Mouse (Mus musculus) liver, postnatal 0 days (tissue): ENCODE data around the gene Rln3. TPM values are rescaled to one million over a fixed set of nuclear protein-coding genes. Genes with fewer than 3 reads are reported as not detected.
"Not testable (repeated sequence)": the region's sequence is repeated elsewhere in the genome, so short reads cannot be mapped to it uniquely, and the experiment has no call there.

Source experiments
- ATAC-seq: fragments of 200-750 bp; cut with Nextera tagmentation; 2 replicates; pipeline ENCODE4 v1.8.0; 2017; ENCODE audit warnings: mild to moderate bottlenecking, moderate library complexity
- DNase-seq: peaks from one replicate; pipeline ENCODE4 v3.0.0-alpha.2; 2016
- H3K27ac ChIP-seq: fragments of 300-500 bp; sonication (generic); 2 replicates; pipeline ENCODE4 v1.5.1; 2014; ENCODE audit warnings: antibody characterized with exemption, moderate library complexity, mild to moderate bottlenecking, low read depth
- H3K27me3 ChIP-seq: fragments of 300-500 bp; sonication (generic); 2 replicates; pipeline ENCODE4 v1.6.1; 2014; ENCODE audit warnings: low read length, control low read depth, mixed read lengths; ENCODE audit not compliant: insufficient read depth
- H3K36me3 ChIP-seq: fragments of 300-500 bp; sonication (generic); replicated peaks from 2 replicates; pipeline ENCODE4 v1.6.1; 2014; ENCODE audit warnings: mild to moderate bottlenecking, control low read depth, low read length, moderate library complexity, mixed read lengths; ENCODE audit not compliant: insufficient read depth
- H3K4me1 ChIP-seq: fragments of 300-500 bp; sonication (generic); 2 replicates; pipeline ENCODE4 v1.6.1; 2014; ENCODE audit warnings: antibody characterized with exemption, mild to moderate bottlenecking, control low read depth; ENCODE audit not compliant: insufficient read depth
- H3K4me2 ChIP-seq: fragments of 300-500 bp; sonication (generic); 2 replicates; pipeline ENCODE4 v1.6.1; 2014; ENCODE audit warnings: low read depth, mild to moderate bottlenecking, low read length, moderate library complexity, mixed read lengths
- H3K4me3 ChIP-seq: fragments of 300-500 bp; sonication (generic); 2 replicates; pipeline ENCODE4 v1.5.1; 2014; ENCODE audit warnings: low read depth, low read length
- H3K9ac ChIP-seq: fragments of 300-500 bp; sonication (generic); replicated peaks from 2 replicates; pipeline ENCODE4 v1.6.1; 2014; ENCODE audit warnings: mild to moderate bottlenecking, moderate library complexity
- H3K9me3 ChIP-seq: fragments of 300-500 bp; sonication (generic); 2 replicates; pipeline ENCODE4 v1.6.1; 2016; ENCODE audit warnings: mild to moderate bottlenecking, control low read depth, low read length, mixed read lengths
- CTCF ChIP-seq: sonication (generic); IDR thresholded peaks from 2 replicates; pipeline ENCODE4 v1.5.1; 2016; ENCODE audit warnings: antibody characterized with exemption, low read depth
- EP300 ChIP-seq: IDR thresholded peaks from 2 replicates; pipeline ENCODE4 v1.6.1; 2016; ENCODE audit warnings: antibody characterized with exemption, low read depth, mild to moderate bottlenecking
- WGBS: fragments of 180-500 bp; shearing (Covaris S2); extraction: QIAGEN DNeasy Blood & Tissue Kit; methylation state at CpG from one replicate; pipeline ENCODE4 v1.1.7; 2014; ENCODE audit not compliant: insufficient replicate concordance; 5-methylcytosine and 5-hydroxymethylcytosine counted together
- polyA plus RNA-seq: library from polyadenylated mRNA; unstranded; fragments of >200 nt; fragmentation: Nextera tagmentation; extraction: Ambion mirVana; gene quantifications from 2 replicates; pipeline ENCODE4 v1.2.1, GENCODE M21; 2015

Rln3 gene
- polyA plus RNA-seq, 1 experiment from 2014 or later = not detected

GRCm38 (mm10) chr8:84011705-84012498, 32.9 kb downstream of the Rln3 start, which contains the start of gene 2210011C24Rik:
Gene 2210011C24Rik (minus strand): TSS chr8:84012171.
- peak; percentile 78 for ATAC-seq
- 2% methylated on average over 42 of the region's 45 CpGs for WGBS

GRCm38 (mm10) chr8:84010625-84011611, 33.9 kb downstream of the Rln3 start:
- H3K4me3 ChIP-seq = peak overlapping the region; percentile 48
- H3K9ac ChIP-seq = no peak overlapping the region; the same call in none of the 2 replicates
- no peaks in the 10 kb centered on the region for H3K36me3 ChIP-seq
- peak overlapping the region; percentile 81 for H3K4me2 ChIP-seq
- H3K27me3 ChIP-seq = peaks cover 44% of the 10 kb centered on the region
- ATAC-seq (peak; percentile 44), DNase-seq (peak; percentile 78)
- 3% methylated on average over 68 of the region's 83 CpGs for WGBS
- no peaks in the 10 kb centered on the region for H3K9me3 ChIP-seq
- peaks cover 24% of the 10 kb centered on the region for H3K4me1 ChIP-seq
- no peak overlapping the region for H3K27ac ChIP-seq
- no peak for TF ChIP-seq EP300
- TF ChIP-seq CTCF = peak; percentile 71

More at GRCm38 (mm10) chr8:84011705-84012498, 32.9 kb downstream of the Rln3 start, which contains the start of gene 2210011C24Rik:
- Histone ChIP-seq H3K4me3 (peak within 1 kb of the TSS; percentile 48), H3K36me3 (no peaks in the 10 kb centered on the region), H3K27me3 (peaks cover 44% of the 10 kb centered on the region), H3K4me1 (peaks cover 24% of the 10 kb centered on the region), H3K9me3 (no peaks in the 10 kb centered on the region), H3K9ac (no peak within 1 kb of the TSS; the same call in none of the 2 replicates), H3K27ac (no peak within 1 kb of the TSS), H3K4me2 (peak within 1 kb of the TSS; percentile 81)
- no peak for TF ChIP-seq CTCF
- TF ChIP-seq EP300 = no peak
- DNase-seq = peak; percentile 68

- Histone ChIP-seq H3K4me2 (no peak overlapping the region), H3K9me3 (no peaks in the 10 kb centered on the region), H3K27ac (no peak overlapping the region), H3K27me3 (peaks cover 40% of the 10 kb centered on the region), H3K4me1 (peaks cover 28% of the 10 kb centered on the region), H3K4me3 (no peak overlapping the region), H3K9ac (no peak overlapping the region), H3K36me3 (no peaks in the 10 kb centered on the region)
- WGBS = under 1% methylated on average over 11 of the region's 11 CpGs
- ATAC-seq (no peak; the same call in 1 of the 2 replicates), DNase-seq (peak; percentile 85)
- no peak for TF ChIP-seq EP300
- TF ChIP-seq CTCF = peak; percentile 94
Measured at GRCm38 (mm10) chr8:84009876-84010275, 34.9 kb downstream of the Rln3 start.

- no peak overlapping the region for H3K9ac ChIP-seq
- DNase-seq (no peak), ATAC-seq (no peak)
- no peak overlapping the region for H3K27ac ChIP-seq
- H3K9me3 ChIP-seq = no peaks in the 10 kb centered on the region
- H3K4me3 ChIP-seq = no peak overlapping the region
- WGBS = 51% methylated on average over 7 of the region's 7 CpGs
- peaks cover 34% of the 10 kb centered on the region for H3K4me1 ChIP-seq
- TF ChIP-seq CTCF (peak; percentile 56), EP300 (no peak)
- H3K27me3 ChIP-seq = peaks cover 37% of the 10 kb centered on the region
- H3K36me3 ChIP-seq = no peaks in the 10 kb centered on the region
- H3K4me2 ChIP-seq = no peak overlapping the region
Measured at GRCm38 (mm10) chr8:84008362-84008761, 36.4 kb downstream of the Rln3 start.

GRCm38 (mm10) chr8:84005502-84005901, 39.3 kb downstream of the Rln3 start:
- 83% methylated on average over 7 of the region's 7 CpGs for WGBS
- not testable (repeated sequence) for ATAC-seq, H3K9me3 ChIP-seq, DNase-seq, H3K4me3 ChIP-seq, H3K36me3 ChIP-seq, H3K9ac ChIP-seq
- Histone ChIP-seq H3K27me3 (peaks cover 10% of the 10 kb centered on the region), H3K27ac (peak overlapping the region; percentile 77; the same call in 1 of the 2 replicates), H3K4me2 (peak overlapping the region; percentile 83; the same call in 1 of the 2 replicates), H3K4me1 (peaks cover 18% of the 10 kb centered on the region)
